Mouse (Mus musculus) MEL (cell line): ENCODE data around the gene Rtl8c. TPM values are rescaled to one million over a fixed set of nuclear protein-coding genes. Genes with fewer than 3 reads are reported as not detected.
"Not testable (repeated sequence)": the region's sequence is repeated elsewhere in the genome, so short reads cannot be mapped to it uniquely, and the experiment has no call there.

ENCODE experiments used
- DNase-seq: peaks from one replicate; pipeline ENCODE4 v3.0.0; 2011; ENCODE audit warnings: low read depth, low spot score
- H3K27ac ChIP-seq: 2 replicates; pipeline ENCODE4 v1.5.1; 2012; ENCODE audit warnings: low read depth, mild to moderate bottlenecking, control low read depth, low read length, moderate library complexity; ENCODE audit not compliant: control insufficient read depth
- H3K27me3 ChIP-seq, 2 experiments: fragments of 150-350 bp in 1 of 2; sonication (generic) in 1 of 2; 2 replicates each; pipeline ENCODE4 v1.6.1; 2012; ENCODE audit warnings: low read length in 2 of 2, mild to moderate bottlenecking in 2 of 2, improper control_type of control experiment in 1 of 2, moderate library complexity in 1 of 2; ENCODE audit not compliant: insufficient read depth in 2 of 2, control insufficient read depth in 1 of 2
- H3K36me3 ChIP-seq, 2 experiments: 2 replicates each; pipeline ENCODE4 v1.6.1; 2012 to 2014; ENCODE audit warnings: low read length in 2 of 2, improper control_type of control experiment in 1 of 2, inconsistent platforms in 1 of 2, mild to moderate bottlenecking in 1 of 2; ENCODE audit not compliant: insufficient read depth in 2 of 2, control insufficient read depth in 1 of 2
- H3K4me1 ChIP-seq, 2 experiments: fragments of 150-350 bp in 1 of 2; sonication (generic) in 1 of 2; 2 replicates each; pipeline ENCODE4 v1.6.1; 2012; ENCODE audit warnings: low read length in 2 of 2, improper control_type of control experiment in 1 of 2, mild to moderate bottlenecking in 1 of 2; ENCODE audit not compliant: insufficient read depth in 2 of 2, control insufficient read depth in 1 of 2
- H3K4me3 ChIP-seq, 2 experiments: fragments of 150-350 bp in 1 of 2; sonication (generic) in 1 of 2; 2 replicates each; pipeline ENCODE4 v1.5.1; 2012; ENCODE audit warnings: low read depth in 2 of 2, low read length in 2 of 2, mild to moderate bottlenecking in 2 of 2, moderate library complexity in 2 of 2, control low read depth in 1 of 2, improper control_type of control experiment in 1 of 2; ENCODE audit not compliant: control insufficient read depth in 1 of 2, insufficient read depth in 1 of 2
- H3K79me2 ChIP-seq: 2 replicates; pipeline ENCODE4 v1.6.1; 2012; ENCODE audit warnings: mild to moderate bottlenecking, low read length, moderate library complexity; ENCODE audit not compliant: control insufficient read depth, poor library complexity, insufficient read depth
- H3K9ac ChIP-seq: 2 replicates; pipeline ENCODE4 v1.6.1; 2012; ENCODE audit warnings: low read depth, mild to moderate bottlenecking, control low read depth, low read length, moderate library complexity; ENCODE audit not compliant: control insufficient read depth, poor library complexity, severe bottlenecking
- H3K9me3 ChIP-seq: fragments of 150-350 bp; sonication (generic); replicated peaks from 2 replicates; pipeline ENCODE4 v1.6.1; 2012; ENCODE audit warnings: mild to moderate bottlenecking, low read length, improper control_type of control experiment, moderate library complexity; ENCODE audit not compliant: insufficient read depth
- CHD1 ChIP-seq: IDR thresholded peaks from 2 replicates; pipeline ENCODE4 v1.6.1; 2012; ENCODE audit warnings: low read depth, mild to moderate bottlenecking, inconsistent platforms, low read length, improper control_type of control experiment
- EP300 ChIP-seq, 2 experiments: IDR thresholded peaks; 2 replicates each; pipeline ENCODE4 v1.6.1; 2011; ENCODE audit warnings: improper control_type of control experiment in 2 of 2, low read length in 2 of 2, low read depth in 1 of 2, mild to moderate bottlenecking in 1 of 2
- GATA1 ChIP-seq: IDR thresholded peaks from 2 replicates; pipeline ENCODE4 v1.6.1; 2011; ENCODE audit warnings: low read depth, low read length, improper control_type of control experiment
- HCFC1 ChIP-seq: IDR thresholded peaks from 2 replicates; pipeline ENCODE4 v1.6.1; 2012; ENCODE audit warnings: low read depth, mild to moderate bottlenecking, inconsistent platforms, low read length, improper control_type of control experiment, moderate library complexity
- JUND ChIP-seq: IDR thresholded peaks from 2 replicates; pipeline ENCODE4 v1.6.1; 2011; ENCODE audit warnings: low read depth, mild to moderate bottlenecking, improper control_type of control experiment, low read length
- MAFK ChIP-seq: IDR thresholded peaks from 2 replicates; pipeline ENCODE4 v1.6.1; 2011; ENCODE audit warnings: low read depth, mild to moderate bottlenecking, low read length, improper control_type of control experiment, borderline replicate concordance
- MAX ChIP-seq: IDR thresholded peaks from 2 replicates; pipeline ENCODE4 v1.6.1; 2011; ENCODE audit warnings: low read length, improper control_type of control experiment
- MAZ ChIP-seq: IDR thresholded peaks from 2 replicates; pipeline ENCODE4 v1.6.1; 2012; ENCODE audit warnings: low read depth, mild to moderate bottlenecking, inconsistent platforms, low read length, improper control_type of control experiment
- MEF2A ChIP-seq: IDR thresholded peaks from 2 replicates; pipeline ENCODE4 v1.6.1; 2014; ENCODE audit warnings: low read depth, mild to moderate bottlenecking, inconsistent platforms, low read length, improper control_type of control experiment; ENCODE audit not compliant: poor library complexity, insufficient replicate concordance, severe bottlenecking; ENCODE audit errors: extremely low read depth
- MXI1 ChIP-seq: IDR thresholded peaks from 2 replicates; pipeline ENCODE4 v1.6.1; 2011; ENCODE audit warnings: mild to moderate bottlenecking, low read depth, low read length, improper control_type of control experiment
- MYB ChIP-seq: IDR thresholded peaks from 2 replicates; pipeline ENCODE4 v1.6.1; 2011; ENCODE audit warnings: mild to moderate bottlenecking, low read depth, low read length, improper control_type of control experiment
- MYC ChIP-seq: IDR thresholded peaks from 2 replicates; pipeline ENCODE4 v1.6.1; 2011; ENCODE audit warnings: low read depth, mild to moderate bottlenecking, low read length, improper control_type of control experiment, moderate library complexity
- NELFE ChIP-seq: IDR thresholded peaks from 2 replicates; pipeline ENCODE4 v1.6.1; 2011; ENCODE audit warnings: low read depth, low read length, improper control_type of control experiment
- NRF1 ChIP-seq: IDR thresholded peaks from 2 replicates; pipeline ENCODE4 v1.6.1; 2014; ENCODE audit warnings: low read depth, mild to moderate bottlenecking, inconsistent platforms, low read length, improper control_type of control experiment, moderate library complexity; ENCODE audit not compliant: poor library complexity, insufficient read depth, severe bottlenecking
- POLR2A ChIP-seq, 2 experiments: IDR thresholded peaks; 2 replicates each; pipeline ENCODE4 v1.6.1; 2011 to 2012; ENCODE audit warnings: low read length in 2 of 2, mild to moderate bottlenecking in 2 of 2, control low read depth in 1 of 2, improper control_type of control experiment in 1 of 2, low read depth in 1 of 2, moderate library complexity in 1 of 2; ENCODE audit not compliant: control insufficient read depth in 1 of 2, insufficient read depth in 1 of 2, poor library complexity in 1 of 2
- POLR2AphosphoS5 ChIP-seq: IDR thresholded peaks from 2 replicates; pipeline ENCODE4 v1.6.1; 2012; ENCODE audit warnings: low read depth, borderline replicate concordance, mild to moderate bottlenecking, inconsistent platforms, low read length, moderate library complexity, mixed read lengths
- RCOR1 ChIP-seq: IDR thresholded peaks from 2 replicates; pipeline ENCODE4 v1.6.1; 2012; ENCODE audit warnings: low read depth, mild to moderate bottlenecking, inconsistent platforms, low read length, improper control_type of control experiment
- SIN3A ChIP-seq: IDR thresholded peaks from 2 replicates; pipeline ENCODE4 v1.6.1; 2012; ENCODE audit warnings: low read length, improper control_type of control experiment, inconsistent platforms
- SMC3 ChIP-seq: IDR thresholded peaks from 2 replicates; pipeline ENCODE4 v1.6.1; 2011; ENCODE audit warnings: low read depth, low read length, improper control_type of control experiment
- TAL1 ChIP-seq: IDR thresholded peaks from 2 replicates; pipeline ENCODE4 v1.6.1; 2012; ENCODE audit warnings: mild to moderate bottlenecking, inconsistent platforms, low read length, moderate library complexity, mixed read lengths
- TBP ChIP-seq: IDR thresholded peaks from 2 replicates; pipeline ENCODE4 v1.8.0; 2011; ENCODE audit warnings: low read depth, low read length, improper control_type of control experiment
- TCF12 ChIP-seq: IDR thresholded peaks from 2 replicates; pipeline ENCODE4 v1.6.1; 2014; ENCODE audit warnings: low read depth, mild to moderate bottlenecking, inconsistent platforms, low read length, improper control_type of control experiment, moderate library complexity
- UBTF ChIP-seq: IDR thresholded peaks from 2 replicates; pipeline ENCODE4 v1.6.1; 2012; ENCODE audit warnings: low read depth, mild to moderate bottlenecking, inconsistent platforms, low read length, improper control_type of control experiment, moderate library complexity, borderline replicate concordance; ENCODE audit not compliant: insufficient read depth
- USF2 ChIP-seq, 2 experiments: IDR thresholded peaks; 2 replicates each; pipeline ENCODE4 v1.6.1; 2011 to 2012; ENCODE audit warnings: improper control_type of control experiment in 2 of 2, low read length in 2 of 2, borderline replicate concordance in 1 of 2, inconsistent platforms in 1 of 2, low read depth in 1 of 2, mild to moderate bottlenecking in 1 of 2; ENCODE audit not compliant: insufficient read depth in 1 of 2
- ZKSCAN1 ChIP-seq: IDR thresholded peaks from 2 replicates; pipeline ENCODE4 v1.6.1; 2012; ENCODE audit warnings: low read depth, mild to moderate bottlenecking, inconsistent platforms, low read length, improper control_type of control experiment, moderate library complexity
- ZMIZ1 ChIP-seq: IDR thresholded peaks from 2 replicates; pipeline ENCODE4 v1.6.1; 2012; ENCODE audit warnings: low read depth, mild to moderate bottlenecking, inconsistent platforms, low read length, improper control_type of control experiment, moderate library complexity
- polyA plus RNA-seq, 2 experiments: library from polyadenylated mRNA; stranded (reverse) in 1 of 2; unstranded in 1 of 2; fragments of >175 nt in 1 of 2; fragments of >200 nt in 1 of 2; gene quantifications; 2 replicates each; pipeline versions ENCODE4 v1.2.1 to v1.2.4; 2012; ENCODE audit warnings: low replicate concordance in 2 of 2, low read depth in 1 of 2; ENCODE audit not compliant: insufficient read length in 2 of 2, insufficient read depth in 1 of 2, missing spikeins in 1 of 2
- total RNA-seq: library from RNA; depleted of rRNA; stranded (reverse); fragments of 300-350 nt; gene quantifications from 2 replicates; pipeline ENCODE4 v1.2.3, GENCODE M21; 2012; rRNA removed

The Rtl8c gene
- not detected in 2 replicates for total RNA-seq
- not detected for polyA plus RNA-seq

- H3K79me2 ChIP-seq, result no peaks in the 10 kb centered on the region
- no peak for DNase-seq
- no peaks in the 10 kb centered on the region for H3K9me3 ChIP-seq
- no peak within 1 kb of the TSS for H3K27ac ChIP-seq
- H3K9ac ChIP-seq, result no peak within 1 kb of the TSS
- TF ChIP-seq TCF12 (no peak), MAX (no peak), EP300 (IDR thresholded peaks at IDR 0.05; ENCODE audit: low read depth in 1 of 2, low read length in 2 of 2) (no peak), NELFE (no peak), MAFK (no peak), CHD1 (no peak), POLR2AphosphoS5 (no peak), SMC3 (no peak), MYB (no peak)
- H3K4me3 ChIP-seq, result no peak within 1 kb of the TSS
- no peaks in the 10 kb centered on the region for H3K27me3 ChIP-seq
- H3K4me1 ChIP-seq, result no peaks in the 10 kb centered on the region
- no peaks in the 10 kb centered on the region for H3K36me3 ChIP-seq
These were observed at the start of gene Rtl8c for GRCm38 (mm10) chrX:53607242-53608121. TSS of gene Rtl8c (plus strand) at chrX:53608032.

- TF ChIP-seq JUND (no peak), USF2 (IDR thresholded peaks at IDR 0.05; ENCODE audit: borderline replicate concordance in 1 of 2, insufficient read depth in 1 of 2, low read depth in 1 of 2, low read length in 2 of 2) (no peak), ZMIZ1 (no peak), POLR2A (IDR thresholded peaks at IDR 0.05; ENCODE audit: control insufficient read depth in 1 of 2, insufficient read depth in 1 of 2, low read depth in 1 of 2, low read length in 2 of 2, poor library complexity in 1 of 2) (no peak), TCF12 (no peak), MAFK (no peak), GATA1 (no peak), SMC3 (no peak), HCFC1 (no peak), MXI1 (no peak), UBTF (no peak), SIN3A (no peak), TBP (no peak), ZKSCAN1 (no peak), RCOR1 (no peak), MYC (no peak), NRF1 (no peak), TAL1 (no peak), MAZ (no peak), MEF2A (no peak)
- H3K79me2 ChIP-seq, result no peaks in the 10 kb centered on the region
- H3K9me3 ChIP-seq, result no peaks in the 10 kb centered on the region
- no peak overlapping the region for H3K4me3 ChIP-seq
- no peak overlapping the region for H3K9ac ChIP-seq
- no peaks in the 10 kb centered on the region for H3K36me3 ChIP-seq
- H3K27ac ChIP-seq, result no peak overlapping the region
- no peak for DNase-seq
- no peaks in the 10 kb centered on the region for H3K27me3 ChIP-seq
- no peaks in the 10 kb centered on the region for H3K4me1 ChIP-seq
These were observed 28.5 kb upstream of the Rtl8c start for GRCm38 (mm10) chrX:53579311-53579710.

GRCm38 (mm10) chrX:53581407-53581806 is 26.4 kb upstream of the Rtl8c start:
- not testable (repeated sequence) for H3K27me3 ChIP-seq, H3K36me3 ChIP-seq

More at GRCm38 (mm10) chrX:53581407-53581806, 26.4 kb upstream of the Rtl8c start:
- H3K4me3 ChIP-seq, H3K9me3 ChIP-seq, DNase-seq, H3K9ac ChIP-seq, H3K79me2 ChIP-seq, H3K27ac ChIP-seq, H3K4me1 ChIP-seq: not testable (repeated sequence)
